Mouse (Mus musculus) forebrain, embryonic 14.5 days (tissue): Measurements from ENCODE around the gene Lrfn5. TPM values are rescaled to one million over a fixed set of nuclear protein-coding genes. Genes with fewer than 3 reads are reported as not detected.

Source experiments
- ATAC-seq: fragments of 200-750 bp; cut with Nextera tagmentation; 2 replicates; pipeline ENCODE4 v1.8.0; 2017; ENCODE audit warnings: mild to moderate bottlenecking, moderate library complexity
- DNase-seq: peaks from one replicate; pipeline ENCODE4 v3.0.0-alpha.2; 2015; ENCODE audit warnings: low spot score
- H3K27ac ChIP-seq: fragments of 300-500 bp; sonication (generic); 2 replicates; pipeline ENCODE4 v1.5.1; 2014; ENCODE audit warnings: low read depth, mild to moderate bottlenecking, control low read depth, low read length, moderate library complexity
- H3K27me3 ChIP-seq: fragments of 300-500 bp; sonication (generic); replicated peaks from 2 replicates; pipeline ENCODE4 v1.6.1; 2014; ENCODE audit warnings: low read length, control low read depth, mixed read lengths; ENCODE audit not compliant: control insufficient read depth, insufficient read depth
- H3K36me3 ChIP-seq: fragments of 300-500 bp; sonication (generic); 2 replicates; pipeline ENCODE4 v1.6.1; 2014; ENCODE audit warnings: low read length, control low read depth; ENCODE audit not compliant: control insufficient read depth, insufficient read depth
- H3K4me1 ChIP-seq: fragments of 300-500 bp; sonication (generic); 2 replicates; pipeline ENCODE4 v1.6.1; 2014; ENCODE audit warnings: antibody characterized with exemption, low read length, control low read depth; ENCODE audit not compliant: control insufficient read depth, insufficient read depth
- H3K4me2 ChIP-seq: fragments of 300-500 bp; sonication (generic); 2 replicates; pipeline ENCODE4 v1.6.1; 2014; ENCODE audit warnings: mild to moderate bottlenecking, control low read depth, low read length
- H3K4me3 ChIP-seq: fragments of 300-500 bp; sonication (generic); 2 replicates; pipeline ENCODE4 v1.5.1; 2014; ENCODE audit warnings: low read depth, low read length, control low read depth
- H3K9ac ChIP-seq: fragments of 300-500 bp; sonication (generic); 2 replicates; pipeline ENCODE4 v1.6.1; 2014; ENCODE audit warnings: mild to moderate bottlenecking, low read length, control low read depth, moderate library complexity
- H3K9me3 ChIP-seq: fragments of 300-500 bp; sonication (generic); replicated peaks from 2 replicates; pipeline ENCODE4 v1.6.1; 2016; ENCODE audit warnings: low read length, control low read depth, mixed read lengths; ENCODE audit not compliant: control insufficient read depth
- WGBS: fragments of 180-500 bp; shearing (Covaris S2); extraction: QIAGEN DNeasy Blood & Tissue Kit; methylation state at CpG from one replicate; pipeline ENCODE4 v1.1.7; 2014; 5-methylcytosine and 5-hydroxymethylcytosine counted together
- polyA plus RNA-seq: library from polyadenylated mRNA; unstranded; fragments of >200 nt; fragmentation: Nextera tagmentation; extraction: Ambion mirVana; gene quantifications from 2 replicates; pipeline ENCODE4 v1.2.1, GENCODE M21; 2014

Lrfn5 gene
- polyA plus RNA-seq, 1 experiment from 2014 or later = 27.5 TPM

DNA sequence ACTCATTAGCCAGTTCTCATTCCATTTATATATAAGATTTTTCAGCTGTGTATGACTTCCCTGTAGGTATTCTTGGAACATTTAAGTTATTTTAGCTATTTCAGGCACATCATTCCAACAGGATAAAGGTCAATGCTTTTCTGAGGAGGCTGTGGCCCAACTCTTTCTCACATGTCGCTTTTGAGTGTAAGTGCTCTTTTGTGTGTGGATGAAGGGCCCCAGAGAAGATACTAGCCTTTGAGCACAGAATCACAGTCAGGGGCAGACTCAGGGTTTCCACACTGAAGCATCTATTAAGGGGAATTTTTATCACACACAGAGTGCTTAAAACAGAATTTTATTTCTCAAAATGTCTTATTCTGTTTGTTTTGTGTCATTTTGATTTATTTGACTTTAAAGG, 331.2 kb downstream of the Lrfn5 start:
- H3K4me3 ChIP-seq = no peak overlapping the region
- no peak overlapping the region for H3K27ac ChIP-seq
- DNase-seq (no peak), ATAC-seq (no peak)
- no peaks in the 10 kb centered on the region for H3K27me3 ChIP-seq
- no peaks in the 10 kb centered on the region for H3K4me1 ChIP-seq
- no peak overlapping the region for H3K9ac ChIP-seq
- WGBS = 51% methylated on average over 1 of the region's 1 CpGs
- H3K36me3 ChIP-seq = no peaks in the 10 kb centered on the region
- H3K9me3 ChIP-seq = no peaks in the 10 kb centered on the region
- no peak overlapping the region for H3K4me2 ChIP-seq
